Mouse (Mus musculus) left cerebral cortex, adult 18-20 months (tissue): Measurements from ENCODE around the gene Daam1. TPM values are rescaled to one million over a fixed set of nuclear protein-coding genes. Genes with fewer than 3 reads are reported as not detected.

ENCODE experiments used
- DNase-seq, 2 experiments: peaks; one replicate each; pipeline ENCODE4 v3.0.0; 2021 to 2022; ENCODE audit warnings: low spot score in 2 of 2, mixed read lengths in 1 of 2
- long read RNA-seq, 2 experiments: library from polyadenylated mRNA; stranded (forward); transcript quantifications; one replicate each; pipeline ENCODE4 v2.0.0; 2021
- total RNA-seq, 2 experiments: library from RNA; stranded (reverse); gene quantifications; 2 replicates each; pipeline ENCODE4 v1.2.3; 2021

Daam1 gene
- total RNA-seq: 10 to 100 TPM; 47.7 to 49.6 TPM
- long read RNA-seq, experiment 1, full-length matches to known transcripts: 7 of 17 reads
- long read RNA-seq, experiment 1, partial matches to known transcripts: 2 of 17 reads
- long read RNA-seq, experiment 1, other reads (novel, unspliced or antisense): 8 of 17 reads
- long read RNA-seq, experiment 2, full-length matches to known transcripts: 5 of 10 reads
- long read RNA-seq, experiment 2, partial matches to known transcripts: 0 of 10 reads
- long read RNA-seq, experiment 2, other reads (novel, unspliced or antisense): 5 of 10 reads

- peak; percentile 91 to 94 for DNase-seq
These were observed at the start of gene Daam1 for GRCm38 (mm10) chr12:71830607-71831257. Gene Daam1, plus strand, starts transcription at chr12:71831078.

- no peak for DNase-seq
These were observed 49.7 kb upstream of the Daam1 start for GRCm38 (mm10) chr12:71781220-71781619.

DNA sequence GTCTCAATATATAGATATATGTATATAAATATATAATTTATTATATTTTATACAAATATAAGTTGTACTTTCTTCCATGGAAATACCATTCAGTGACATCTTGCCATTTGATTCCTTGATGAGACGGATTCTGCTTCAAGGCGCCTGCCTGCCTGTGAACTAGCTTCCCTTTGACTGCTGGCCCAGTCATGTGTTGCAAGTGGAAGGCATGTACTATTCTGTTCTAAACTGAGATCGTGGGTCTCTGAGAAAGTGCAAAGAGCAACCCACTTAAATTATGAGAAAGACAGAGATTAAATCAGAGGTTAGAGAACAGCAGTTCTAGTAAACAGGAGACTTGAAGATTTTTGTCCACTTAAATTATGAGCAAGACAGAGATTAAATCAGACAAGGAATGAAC, 46.9 kb upstream of the Daam1 start:
- DNase-seq: no peak

DNA sequence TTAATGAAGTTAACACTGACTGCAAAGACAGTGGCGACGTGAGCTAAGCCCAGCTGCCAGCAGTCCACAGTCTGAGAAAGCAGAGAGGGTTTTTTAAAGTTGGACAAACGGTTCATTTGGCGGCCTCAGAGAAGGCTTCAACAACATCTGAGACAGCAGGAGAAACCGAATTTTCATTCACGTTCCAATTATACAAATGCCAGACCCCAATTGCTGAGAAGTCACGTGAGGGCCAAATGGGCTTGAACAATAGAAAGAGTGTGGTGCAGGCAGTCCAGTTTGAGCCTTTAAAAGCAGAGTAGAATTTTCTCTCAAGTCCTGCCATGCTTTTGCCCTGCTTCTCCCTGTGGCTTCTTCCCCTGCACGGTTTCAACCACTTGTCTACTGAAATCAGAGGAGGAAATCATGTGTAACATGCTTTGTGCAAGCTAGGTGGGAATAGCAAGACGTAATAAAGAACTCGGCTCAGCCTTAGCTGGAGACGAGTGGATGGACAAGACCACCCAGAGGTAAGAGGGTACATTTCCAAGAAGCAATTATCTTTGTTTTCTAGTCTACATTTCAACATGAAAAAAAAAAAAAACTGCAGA, 46.1 kb upstream of the Daam1 start:
- DNase-seq: no peak

DNA sequence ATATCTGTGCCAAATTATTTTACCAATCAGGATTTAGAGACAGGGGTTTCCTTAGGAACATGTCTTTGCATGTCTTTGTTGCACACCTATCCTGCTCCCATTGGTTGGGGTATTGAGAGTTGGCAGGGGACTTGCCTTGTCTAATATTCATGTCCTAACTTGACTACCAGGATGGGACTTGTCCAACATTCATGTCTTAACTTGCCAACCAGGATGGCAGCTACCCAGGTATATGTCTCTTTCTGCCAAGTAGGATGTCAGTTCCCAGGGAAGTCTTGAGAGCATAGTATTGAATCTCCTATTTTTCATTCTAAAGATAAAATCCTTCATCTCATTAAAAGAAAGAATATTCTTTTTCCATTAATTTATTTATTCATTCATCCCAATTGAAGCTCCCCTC, 44.4 kb upstream of the Daam1 start:
- DNase-seq: no peak

- no peak for DNase-seq
These were observed 42.1 kb upstream of the Daam1 start for GRCm38 (mm10) chr12:71788791-71789190.

DNA sequence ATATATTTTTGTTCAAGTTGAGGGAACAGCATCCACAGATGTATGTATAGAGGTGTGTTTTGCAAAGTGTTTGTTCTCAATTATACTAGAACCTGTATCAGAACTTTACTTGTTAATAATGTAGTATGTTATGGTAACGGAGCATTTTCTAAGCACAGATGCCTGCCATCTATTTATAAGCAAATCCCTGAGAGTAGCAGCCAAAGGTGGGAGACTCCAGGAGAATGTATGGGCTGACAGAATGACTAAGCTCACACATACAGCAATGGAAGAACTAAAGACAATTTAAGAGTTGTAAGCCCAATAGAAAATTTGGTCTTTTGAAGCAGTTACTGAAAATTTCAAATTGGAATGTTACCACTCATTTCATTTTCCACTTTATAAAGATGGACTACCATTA, 40.3 kb upstream of the Daam1 start:
- DNase-seq: no peak

GRCm38 (mm10) chr12:71793114-71793513, 37.8 kb upstream of the Daam1 start:
- DNase-seq: no peak

DNA sequence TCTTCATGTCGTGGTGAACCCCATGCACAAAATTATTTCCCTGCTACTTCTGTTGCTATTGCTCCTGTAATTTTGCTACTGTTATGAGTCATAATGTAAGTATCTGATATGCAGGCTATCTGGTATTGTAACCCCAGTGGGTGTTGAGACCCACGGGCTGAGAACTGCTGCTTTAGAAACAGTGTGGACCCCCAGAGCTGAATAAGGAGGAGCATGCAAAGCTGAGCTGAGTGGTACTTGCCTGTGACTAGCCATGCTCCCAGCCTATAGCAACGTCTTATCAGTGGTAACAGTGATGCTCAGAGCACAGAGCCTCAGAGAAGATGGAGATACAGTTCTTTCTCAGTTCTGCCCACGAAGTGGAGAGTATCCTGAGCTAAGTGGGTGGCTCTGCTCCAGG, 35.3 kb upstream of the Daam1 start:
- DNase-seq: peak; percentile 4 to 5

- DNase-seq: peak; percentile 6 to 10
These were observed 34.4 kb upstream of the Daam1 start for GRCm38 (mm10) chr12:71796517-71796916.

- no peak for DNase-seq
These were observed 23.6 kb upstream of the Daam1 start for GRCm38 (mm10) chr12:71807306-71807705.

DNA sequence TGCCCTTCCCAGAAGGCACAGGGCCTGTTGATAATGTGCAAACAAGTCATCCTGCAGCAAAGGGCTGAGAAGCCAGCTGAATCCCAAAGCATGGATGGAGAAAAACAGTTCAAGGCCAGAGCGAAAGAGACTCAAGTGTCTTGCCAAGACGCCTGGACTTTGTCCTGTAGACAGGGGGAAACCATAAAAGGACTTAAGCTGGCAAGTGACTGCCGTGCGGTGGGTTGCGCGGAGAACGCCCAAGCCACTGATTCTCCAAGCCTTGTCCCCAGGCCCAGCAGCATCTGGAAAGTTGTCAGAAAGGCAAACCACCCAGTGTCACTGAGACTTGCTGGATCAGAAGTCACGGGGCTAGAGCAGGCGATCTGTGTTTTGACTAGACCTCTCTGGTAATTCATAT, 22.2 kb upstream of the Daam1 start:
- no peak for DNase-seq

GRCm38 (mm10) chr12:71809550-71809949, 21.3 kb upstream of the Daam1 start:
- DNase-seq: no peak

DNA sequence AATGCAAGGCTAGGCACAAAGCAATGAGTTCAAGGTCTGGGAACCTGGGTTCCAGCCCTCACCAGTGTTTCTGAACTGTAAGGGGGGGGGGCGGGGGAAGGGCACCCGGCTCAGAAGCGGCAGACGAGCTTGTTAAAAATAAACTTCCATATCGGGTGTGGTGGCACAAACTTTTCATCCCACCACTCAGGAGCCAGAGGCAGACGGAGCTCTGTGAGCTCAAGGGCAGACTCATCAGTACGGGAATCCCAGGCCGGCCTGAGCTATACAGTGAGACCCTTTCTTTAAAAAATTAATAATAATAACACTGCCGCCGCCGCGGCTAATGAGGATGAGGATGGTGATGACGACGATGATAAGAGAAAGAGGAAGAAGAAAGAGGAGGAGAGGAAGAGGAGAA, 18.3 kb upstream of the Daam1 start:
- DNase-seq: no peak

DNA sequence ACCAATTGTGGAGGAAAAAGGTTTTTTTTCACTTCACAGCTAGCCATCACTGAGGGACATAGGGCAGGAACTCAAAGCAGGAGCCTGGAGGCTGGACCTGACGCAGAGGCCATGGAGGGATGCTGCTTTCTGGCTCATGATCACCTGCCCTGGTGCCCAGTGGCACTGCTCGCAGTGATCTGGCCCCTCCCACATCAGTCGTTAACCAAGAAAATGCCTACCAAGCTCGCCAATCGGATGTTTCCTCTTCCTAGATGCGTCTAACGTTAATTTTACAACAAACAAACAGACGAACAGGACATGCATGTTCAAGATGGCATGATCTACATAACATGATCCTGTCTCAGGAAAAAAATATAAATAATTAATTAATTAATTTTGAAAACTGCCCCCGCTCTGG, 17.6 kb upstream of the Daam1 start:
- no peak for DNase-seq

DNA sequence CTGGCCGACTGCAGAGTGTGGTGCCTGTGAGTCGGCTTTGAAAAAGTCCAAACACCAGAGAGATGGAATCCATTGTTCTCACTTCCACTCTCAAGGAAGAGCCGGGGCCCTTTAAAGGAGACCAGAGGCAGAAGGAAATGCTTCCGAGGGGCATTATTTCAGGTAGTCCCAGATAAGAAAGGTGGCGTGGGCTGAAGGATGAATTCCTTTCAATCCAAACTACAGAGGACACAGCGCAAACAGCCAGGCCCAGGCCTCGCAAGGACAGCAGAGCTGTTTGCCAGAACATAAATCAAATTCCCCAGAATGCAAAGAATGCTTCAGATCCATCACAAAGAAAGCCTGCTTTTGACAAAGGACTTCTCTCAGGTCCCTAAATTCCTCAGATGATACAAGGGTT, 17.1 kb upstream of the Daam1 start:
- no peak for DNase-seq

GRCm38 (mm10) chr12:71820094-71820493, 10.8 kb upstream of the Daam1 start:
- no peak for DNase-seq

- DNase-seq: no peak
These were observed 9.6 kb upstream of the Daam1 start for GRCm38 (mm10) chr12:71821272-71821671.

DNA sequence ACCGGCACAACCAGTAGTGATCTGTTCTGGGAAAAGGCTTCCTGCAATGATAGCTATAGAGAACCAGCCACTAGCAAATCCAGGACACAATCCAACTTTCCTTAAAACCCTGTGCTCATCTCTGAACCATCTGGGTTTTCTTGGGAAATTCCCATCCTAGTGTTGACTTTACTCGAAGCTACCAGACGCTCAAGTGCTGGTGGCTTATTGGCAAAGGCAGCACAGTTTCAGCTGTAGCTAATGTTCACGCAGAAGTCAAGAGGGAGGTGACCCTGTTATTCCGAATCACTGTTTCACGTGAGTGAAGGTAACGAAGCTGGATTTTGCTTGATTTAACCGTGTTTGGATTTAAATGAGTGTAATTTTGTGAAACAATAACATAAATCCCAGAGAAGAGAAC, 9.1 kb upstream of the Daam1 start:
- no peak for DNase-seq

- DNase-seq: no peak
These were observed 6.0 kb upstream of the Daam1 start for GRCm38 (mm10) chr12:71824927-71825326.

- no peak for DNase-seq
These were observed 739 bp upstream of the Daam1 start for GRCm38 (mm10) chr12:71830139-71830538.

- peak; percentile 47 to 55 for DNase-seq
These were observed 595 bp downstream of the Daam1 start for GRCm38 (mm10) chr12:71831258-71832087.
